Mouse (Mus musculus) G1E (cell line): ENCODE results near the gene Spata18.

Experiments
- CTCF ChIP-seq: IDR thresholded peaks from 2 replicates; pipeline ENCODE4 v1.5.1; 2012; ENCODE audit warnings: low read depth, low read length, inconsistent platforms, mixed read lengths
- GATA1 ChIP-seq: IDR thresholded peaks from 2 replicates; pipeline ENCODE4 v1.6.1; 2012; ENCODE audit warnings: borderline replicate concordance, low read length, inconsistent platforms, mixed read lengths
- POLR2AphosphoS5 ChIP-seq: IDR thresholded peaks from 2 replicates; pipeline ENCODE4 v1.6.1; 2012; ENCODE audit warnings: low read depth, low read length, inconsistent platforms; ENCODE audit not compliant: insufficient replicate concordance
- TAL1 ChIP-seq: conservative IDR thresholded peaks from 2 replicates; pipeline ENCODE4 v1.6.1; 2012; ENCODE audit warnings: low read depth, low read length, inconsistent platforms, mixed read lengths

GRCm38 (mm10) chr5:73604542-73604941 lies 46.6 kb upstream of the Spata18 start:
- TF ChIP-seq CTCF (no peak), TAL1 (no peak), GATA1 (no peak), POLR2AphosphoS5 (no peak)
